Mouse (Mus musculus) frontal cortex, adult (tissue): ENCODE results near the gene Gpnmb.

ENCODE experiments used
- ATAC-seq: cut with Nextera tagmentation; 2 replicates; pipeline ENCODE4 v1.9.2; 2017; ENCODE audit warnings: mild to moderate bottlenecking, moderate library complexity, mixed read lengths; ENCODE audit not compliant: low TSS enrichment

Gpnmb gene

GRCm38 (mm10) chr6:49096933-49097461 lies 60.7 kb downstream of the Gpnmb start:
- ATAC-seq: peak; percentile 70

GRCm38 (mm10) chr6:49097596-49098110 lies 61.3 kb downstream of the Gpnmb start:
- ATAC-seq: no peak

DNA sequence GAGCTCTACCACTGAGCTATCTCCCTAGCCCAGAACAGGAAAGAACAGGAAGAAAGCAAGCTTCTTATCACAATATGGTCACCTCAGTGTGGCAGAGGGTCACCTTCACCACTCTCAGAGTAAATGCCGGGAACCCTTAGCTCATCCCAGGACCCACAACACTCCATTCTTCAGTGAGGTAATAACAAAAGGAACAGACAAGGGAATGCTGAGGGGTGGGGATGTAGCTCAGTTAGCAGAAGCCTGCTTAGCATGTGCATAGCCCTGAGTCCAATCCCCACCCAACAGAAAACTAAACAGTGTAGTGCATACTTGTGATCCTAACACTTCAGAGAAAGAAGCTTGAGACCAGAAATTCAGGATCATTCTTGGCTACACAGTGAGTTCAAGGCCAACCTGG lies 62.7 kb downstream of the Gpnmb start:
- no peak for ATAC-seq

DNA sequence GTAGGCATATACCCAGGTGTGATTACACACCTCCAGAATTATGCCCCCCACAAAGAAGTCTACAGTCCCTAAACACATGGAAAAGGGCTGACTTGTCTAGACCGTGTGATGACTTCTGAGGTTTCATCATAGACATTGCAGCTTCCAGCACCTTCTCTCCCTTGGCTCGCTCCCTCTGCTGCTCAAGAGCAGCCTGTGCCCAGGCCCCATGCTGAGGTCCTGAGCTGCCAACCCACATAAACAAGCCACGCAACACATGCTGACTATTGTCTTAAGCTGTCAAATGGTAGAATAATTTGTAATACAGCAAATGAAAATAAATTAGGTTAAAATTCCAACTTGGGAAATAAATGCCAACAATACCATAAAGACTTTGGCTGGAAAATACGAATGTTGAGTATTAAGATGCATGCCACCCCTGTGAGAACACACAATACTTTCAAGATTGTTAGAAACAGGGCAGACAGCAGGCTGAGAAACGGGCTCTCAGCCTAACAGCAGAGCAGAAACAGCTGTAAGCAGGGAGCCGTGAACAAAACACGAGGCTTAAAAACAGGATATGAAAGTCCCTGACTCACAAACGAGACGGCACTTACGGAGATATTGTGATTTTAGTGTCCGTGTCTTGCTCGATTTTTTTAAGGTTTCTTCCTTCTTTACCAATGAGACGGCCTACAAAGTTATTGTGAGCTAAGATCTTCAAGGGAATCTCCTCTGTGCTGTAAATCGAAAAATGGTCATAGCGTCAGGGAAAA lies 70.6 kb downstream of the Gpnmb start:
- ATAC-seq: no peak

DNA sequence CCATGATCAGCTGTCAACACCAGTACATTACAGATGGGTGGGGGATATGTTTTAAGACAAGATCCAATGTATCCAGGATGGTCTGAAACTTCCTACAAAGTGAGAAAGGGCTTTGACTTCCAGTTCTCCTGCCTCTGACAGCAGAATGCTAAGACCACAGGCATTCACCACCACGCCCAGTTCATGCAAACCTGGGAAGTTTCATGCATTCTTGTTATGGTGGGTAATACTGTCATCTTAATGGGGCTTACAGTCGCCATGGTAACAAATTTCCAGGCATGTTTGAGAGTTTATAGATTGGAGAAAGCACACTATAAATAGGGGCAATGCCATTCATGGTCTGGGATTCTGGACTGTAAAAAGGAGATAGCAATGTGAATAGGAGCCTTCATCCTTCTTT lies 72.8 kb downstream of the Gpnmb start:
- no peak for ATAC-seq

GRCm38 (mm10) chr6:49113895-49114294 lies 77.5 kb downstream of the Gpnmb start:
- ATAC-seq: no peak

DNA sequence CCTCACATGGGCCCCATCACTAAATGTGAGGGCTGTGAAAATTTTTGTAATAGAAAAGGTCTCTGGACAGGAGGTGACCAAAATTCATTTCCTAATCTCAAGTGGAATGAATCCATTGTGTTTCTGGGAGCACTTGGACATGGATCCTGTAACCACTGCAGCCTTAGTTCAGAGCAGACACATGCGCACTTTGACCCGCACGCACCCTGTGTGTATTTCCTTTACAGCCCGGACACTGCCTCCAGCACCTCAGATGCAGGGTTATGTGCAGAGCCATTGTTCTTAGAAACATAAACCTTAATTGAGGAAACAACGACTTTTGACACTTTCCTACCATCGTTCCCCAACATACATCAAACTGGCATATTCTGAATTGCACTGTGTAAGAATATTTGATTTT lies 78.1 kb downstream of the Gpnmb start:
- ATAC-seq: no peak

DNA sequence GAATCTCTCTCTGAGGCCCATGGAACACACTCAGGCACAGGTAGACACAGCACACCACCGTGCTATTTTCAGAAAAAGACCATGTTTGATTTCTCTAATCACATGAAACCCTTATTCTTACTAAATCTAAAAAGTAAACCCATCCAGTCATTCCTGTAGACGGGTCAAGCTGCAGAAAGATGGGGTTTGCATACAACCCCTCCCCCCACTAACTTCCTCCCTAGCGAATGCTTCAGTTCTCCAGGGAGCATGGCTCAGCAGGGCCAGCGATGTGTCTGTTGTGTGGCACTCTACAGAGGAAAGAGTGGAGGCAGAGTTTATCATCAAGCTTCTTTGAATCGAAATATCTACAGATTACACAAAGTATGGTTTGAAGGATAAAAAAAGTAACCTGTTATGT lies 79.2 kb downstream of the Gpnmb start:
- ATAC-seq: no peak

DNA sequence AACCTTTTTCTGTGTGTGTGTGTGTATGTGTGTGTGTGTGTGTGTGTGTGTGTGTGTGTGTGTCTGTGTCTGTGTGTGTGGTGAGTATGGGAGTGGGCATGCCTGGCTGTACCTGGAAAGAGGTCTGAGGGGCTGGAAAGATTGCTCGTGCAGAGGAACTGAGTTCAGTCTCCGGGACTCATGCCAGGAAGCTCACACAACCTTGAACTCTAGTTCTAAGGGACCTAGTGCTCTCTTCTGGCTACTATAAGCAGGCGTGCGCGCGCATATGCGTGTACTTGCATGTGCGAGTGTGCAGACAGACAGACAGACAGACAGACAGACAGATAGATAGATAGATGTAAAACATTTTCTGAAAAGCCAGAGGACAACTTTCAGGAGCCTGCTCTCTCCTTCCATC lies 79.9 kb downstream of the Gpnmb start:
- ATAC-seq: no peak

DNA sequence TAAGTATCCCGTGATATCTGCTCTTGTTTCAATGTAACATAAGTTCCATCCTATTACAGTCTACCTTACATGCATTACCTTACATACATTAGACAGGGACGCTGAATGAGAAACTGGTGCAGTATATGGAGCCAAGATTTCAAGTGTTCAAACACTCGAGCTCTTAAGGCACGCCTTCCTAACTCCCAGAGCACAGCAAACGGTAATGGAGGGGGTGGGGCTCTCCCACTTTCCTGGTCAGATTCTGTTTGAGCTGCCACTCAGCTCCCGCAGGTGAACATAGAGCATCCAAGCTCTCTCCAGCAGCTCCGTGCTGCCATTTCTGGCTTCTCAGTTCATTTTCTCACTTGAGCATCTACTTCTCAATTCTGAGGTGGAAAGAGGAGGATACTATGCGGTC lies 82.1 kb downstream of the Gpnmb start:
- no peak for ATAC-seq

DNA sequence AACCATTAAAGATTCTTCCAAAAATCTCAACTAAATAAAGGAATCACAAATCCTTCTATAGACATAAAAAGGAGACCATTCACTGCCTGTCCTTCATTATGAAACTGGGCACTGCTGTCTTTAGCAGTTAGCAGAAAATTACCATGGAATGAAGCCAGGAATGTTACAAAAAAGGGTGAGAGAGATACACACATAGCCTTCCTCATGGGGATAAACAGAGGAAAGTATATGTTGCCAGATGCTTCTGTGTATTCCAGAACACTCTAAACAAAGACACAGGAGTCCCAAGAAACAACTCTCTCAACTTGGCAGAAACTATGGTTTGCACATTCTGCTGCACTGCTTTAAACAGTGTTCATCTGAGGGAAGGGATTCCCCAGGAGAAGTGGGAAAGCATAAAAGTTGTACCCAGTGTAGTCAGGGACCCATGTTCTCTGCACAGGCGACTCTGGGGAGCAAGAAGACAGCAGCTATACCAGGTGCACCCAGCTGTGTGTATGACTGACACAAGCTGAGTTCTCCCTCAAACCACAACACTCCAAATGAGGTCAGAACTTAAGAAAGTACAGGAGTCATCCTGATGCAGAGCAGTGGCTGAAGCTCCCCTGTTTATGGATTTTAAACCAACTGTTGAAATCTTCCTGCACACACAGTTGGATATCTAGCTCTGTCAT lies 83.3 kb downstream of the Gpnmb start:
- ATAC-seq: 0 out of 2 replicates have a peak, but pooled peaks have one; percentile 16

- ATAC-seq: no peak
These were observed 84.0 kb downstream of the Gpnmb start for GRCm38 (mm10) chr6:49120370-49120769.
